Mouse (Mus musculus) lung, postnatal 4 days (tissue): ENCODE data around the gene H2afy.

Source experiments
- DNase-seq, 2 experiments: peaks; one replicate each; pipeline ENCODE4 v3.0.0; 2021

H2afy gene

DNA sequence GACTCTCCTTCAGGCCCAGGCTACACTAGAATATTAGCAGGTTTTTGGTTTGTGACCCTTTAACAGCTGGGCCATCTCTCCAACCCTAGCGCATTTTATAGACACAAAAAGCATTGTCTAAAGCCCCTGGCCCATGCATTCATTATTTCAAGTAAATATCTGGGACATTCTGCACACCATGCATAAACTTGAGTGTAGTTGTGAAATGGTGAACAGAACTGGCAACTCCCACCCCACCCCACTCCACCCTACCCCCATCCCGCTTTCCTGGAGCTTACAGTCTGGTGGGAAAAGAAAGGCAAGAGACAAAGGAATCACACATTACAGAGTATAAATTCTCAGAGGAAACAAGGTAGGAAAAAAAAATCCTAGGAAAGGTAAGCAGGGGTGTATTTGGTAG lies at the start of gene H2afy:
Gene H2afy, minus strand, starts transcription at position 162 of the 400 bp plus-strand sequence.
- no peak for DNase-seq

- no peak for DNase-seq
Measured at GRCm38 (mm10) chr13:56183687-56184086, 47.5 kb upstream of the H2afy start.

GRCm38 (mm10) chr13:56181424-56181823 lies 45.3 kb upstream of the H2afy start:
- DNase-seq, result peak; percentile 48 to 52

DNA sequence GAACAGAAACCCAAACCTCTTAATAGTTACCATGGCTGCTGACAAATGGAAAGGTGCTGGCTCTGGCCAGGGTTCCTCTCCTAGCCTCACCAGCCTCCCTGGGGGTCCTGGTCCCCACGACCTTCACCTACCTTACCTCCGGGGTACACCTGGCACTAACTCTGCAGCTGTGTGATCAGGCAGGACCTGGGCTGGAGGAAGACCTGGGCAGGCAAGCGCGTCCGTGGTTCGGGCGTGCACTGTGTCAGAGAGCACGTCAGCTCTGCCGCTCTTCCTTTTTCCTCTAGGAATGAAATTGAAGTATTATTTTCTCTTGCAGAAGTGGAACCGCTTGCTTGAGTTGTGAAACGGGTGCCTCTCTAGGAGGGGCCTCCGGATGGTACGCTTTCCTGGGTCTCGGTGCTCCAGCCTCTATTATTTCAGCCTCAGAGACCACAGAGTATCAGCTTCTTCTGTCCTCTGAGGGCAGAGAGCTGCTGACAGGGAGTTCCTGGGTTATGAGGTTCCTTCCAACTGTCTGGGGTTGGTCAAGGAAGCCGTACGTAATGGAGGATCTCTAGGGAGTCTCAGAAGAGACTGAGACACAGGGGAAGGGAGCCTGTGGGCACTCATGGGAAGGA lies 42.4 kb upstream of the H2afy start, which contains the start of gene Tifab:
Gene Tifab, minus strand, starts transcription at position 470 of the 620 bp plus-strand sequence.
- peak; percentile 41 to 50 for DNase-seq

- DNase-seq, result no peak
Measured at GRCm38 (mm10) chr13:56176310-56176709, 40.1 kb upstream of the H2afy start.

- DNase-seq, result no peak
Measured at GRCm38 (mm10) chr13:56175848-56176247, 39.7 kb upstream of the H2afy start.

DNA sequence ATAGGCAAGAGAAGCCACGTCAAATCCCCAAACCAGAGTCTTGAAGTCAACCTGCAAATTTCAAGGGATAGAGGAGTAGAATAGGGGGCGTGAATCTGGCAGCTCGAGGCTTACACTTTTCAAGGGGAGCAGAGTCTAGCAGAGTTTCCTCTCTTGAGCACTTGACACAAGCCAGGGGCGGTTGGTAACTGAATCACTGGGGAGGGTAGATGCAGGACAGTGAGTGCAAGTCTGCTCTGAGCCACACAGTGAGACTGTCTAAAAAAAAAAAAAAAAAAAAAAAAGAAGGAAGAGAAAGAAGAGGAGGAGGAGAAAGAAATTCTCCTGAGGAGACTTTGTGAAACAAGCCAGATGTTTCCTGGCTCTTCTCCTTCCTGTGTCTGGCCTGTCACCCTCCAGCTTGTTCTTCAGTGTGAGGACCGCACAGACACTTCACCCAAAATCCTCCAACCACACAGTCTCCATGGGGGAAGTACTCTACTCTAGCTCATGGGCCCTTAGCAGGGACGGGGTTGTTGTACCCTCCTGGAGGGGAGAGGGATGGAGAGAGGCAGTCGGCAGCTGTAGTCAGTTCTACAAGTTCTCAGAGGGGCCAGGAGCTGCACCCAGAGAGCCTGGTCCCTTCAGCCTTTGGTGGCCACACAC lies 36.9 kb upstream of the H2afy start:
- no peak for DNase-seq

DNA sequence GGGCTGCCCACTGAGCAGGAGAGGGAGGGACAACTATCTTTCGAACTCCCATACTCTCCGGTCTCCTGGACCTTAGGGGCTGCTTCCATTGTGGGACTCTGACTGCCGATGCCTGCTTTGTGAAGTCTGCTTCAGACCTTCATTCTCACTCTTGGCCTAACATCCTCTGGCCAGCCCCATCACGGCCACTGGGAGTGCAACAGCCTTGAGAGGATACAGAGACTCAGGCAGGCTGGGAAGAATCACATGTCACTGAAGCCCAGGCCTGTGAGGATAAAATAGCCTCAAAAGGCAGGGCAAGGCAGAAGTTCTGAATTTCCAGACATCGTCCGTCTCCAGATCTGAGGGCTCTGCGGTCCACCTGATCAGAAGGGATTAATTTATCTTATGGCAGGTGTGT lies 35.9 kb upstream of the H2afy start:
- DNase-seq, result no peak

DNA sequence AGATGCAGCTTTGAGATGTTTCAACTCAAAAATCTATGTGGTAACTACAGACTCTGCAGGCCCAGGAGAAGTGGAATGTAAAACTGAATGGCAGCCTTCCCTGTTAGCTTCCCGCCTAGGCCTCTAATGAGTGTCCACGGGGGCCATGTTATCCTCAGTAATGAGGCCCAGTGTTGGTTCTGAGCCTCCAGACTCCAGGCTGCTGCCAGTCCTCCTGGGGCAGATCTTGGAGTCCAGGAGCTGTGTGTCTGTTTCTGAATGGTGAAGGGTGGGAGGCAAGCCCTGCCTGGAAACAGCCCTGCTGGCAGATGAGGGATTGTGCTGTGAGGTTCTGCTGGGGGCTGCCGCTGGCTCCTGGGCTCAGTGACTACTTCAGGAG lies 32.2 kb upstream of the H2afy start:
- DNase-seq, result no peak

DNA sequence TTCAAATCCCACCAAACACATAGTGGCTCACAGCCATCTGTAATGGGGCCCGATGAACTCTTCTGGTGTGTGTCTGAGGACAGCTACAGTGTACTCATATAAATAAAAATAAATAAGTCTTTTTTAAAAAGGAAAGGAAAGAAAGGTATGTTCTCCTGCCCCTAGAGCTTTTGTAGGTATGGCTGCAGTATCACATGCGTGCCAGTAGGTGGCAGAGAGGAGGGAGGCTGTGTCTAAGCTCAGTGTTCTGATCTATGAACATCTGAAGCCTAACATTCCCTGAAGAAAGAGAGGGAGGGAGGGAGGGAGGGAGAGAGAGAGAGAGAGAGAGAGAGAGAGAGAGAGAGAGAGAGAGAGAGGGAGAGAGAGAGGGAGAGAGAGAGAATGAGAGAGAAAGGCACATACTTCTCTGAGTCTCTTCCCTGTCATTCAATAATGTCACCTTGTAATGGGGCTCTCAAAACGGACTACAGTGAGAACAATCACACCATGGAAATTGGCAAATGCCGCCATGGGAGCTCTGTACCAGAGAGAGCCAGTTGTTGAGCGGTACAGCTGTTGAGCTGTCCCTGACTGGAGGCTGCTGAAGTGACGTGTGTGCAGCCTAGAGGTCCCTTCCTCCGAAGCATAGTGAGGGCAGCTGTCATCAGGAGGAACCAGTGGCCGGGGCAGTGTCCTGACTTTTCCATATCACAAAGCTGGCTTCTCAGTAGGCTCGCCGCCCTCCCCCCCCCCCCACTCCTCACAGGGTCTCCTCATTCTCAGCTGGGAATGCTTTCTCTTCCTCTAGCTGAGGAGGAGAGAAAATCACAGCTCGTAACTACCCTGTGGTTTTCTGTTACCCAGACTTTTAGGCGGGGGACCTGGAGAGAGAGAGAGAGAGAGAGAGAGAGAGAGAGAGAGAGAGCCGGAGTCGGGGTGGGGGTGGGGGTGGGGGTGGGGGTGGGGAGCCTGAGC lies 31.6 kb upstream of the H2afy start:
- peak; percentile 39 to 46 for DNase-seq

DNA sequence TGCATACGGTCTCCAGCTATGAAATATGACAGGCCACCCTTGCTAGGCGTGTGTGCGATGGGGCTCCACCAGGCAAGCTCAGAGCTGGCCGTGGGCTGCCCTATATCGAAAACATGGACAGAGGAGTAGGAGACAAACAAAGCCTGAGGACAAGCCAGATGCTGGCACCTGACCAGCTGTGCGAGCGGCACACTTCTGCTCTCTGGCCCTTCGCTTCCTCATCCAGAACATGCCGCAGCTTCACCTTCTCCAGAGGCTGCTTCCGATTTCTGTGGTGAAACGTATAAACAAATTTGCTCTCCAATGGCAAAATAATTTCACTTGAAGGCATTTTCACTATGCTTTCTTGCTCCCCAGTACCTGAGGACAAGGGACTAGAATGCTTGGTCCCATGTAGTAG lies 29.4 kb upstream of the H2afy start:
- DNase-seq, result no peak

DNA sequence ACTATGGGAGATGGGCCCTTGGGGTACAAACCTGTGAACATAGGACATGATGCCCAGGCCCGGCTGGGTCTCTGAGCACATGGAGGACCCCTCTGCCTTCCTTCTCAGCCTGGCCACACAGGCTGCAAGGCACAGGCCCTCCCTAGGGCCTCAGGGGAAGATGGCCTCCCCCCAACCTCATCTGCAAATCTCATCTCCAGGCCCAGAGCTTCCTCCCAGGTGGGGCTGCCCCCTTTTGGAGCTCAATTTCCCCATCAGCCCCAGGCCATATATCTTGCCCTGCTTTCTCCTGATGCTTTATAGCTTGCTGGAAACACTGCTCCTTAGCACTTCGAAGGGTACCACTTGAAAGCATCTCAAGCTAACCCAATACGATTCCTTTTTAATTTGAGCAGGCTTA lies 28.2 kb upstream of the H2afy start:
- DNase-seq, result no peak

DNA sequence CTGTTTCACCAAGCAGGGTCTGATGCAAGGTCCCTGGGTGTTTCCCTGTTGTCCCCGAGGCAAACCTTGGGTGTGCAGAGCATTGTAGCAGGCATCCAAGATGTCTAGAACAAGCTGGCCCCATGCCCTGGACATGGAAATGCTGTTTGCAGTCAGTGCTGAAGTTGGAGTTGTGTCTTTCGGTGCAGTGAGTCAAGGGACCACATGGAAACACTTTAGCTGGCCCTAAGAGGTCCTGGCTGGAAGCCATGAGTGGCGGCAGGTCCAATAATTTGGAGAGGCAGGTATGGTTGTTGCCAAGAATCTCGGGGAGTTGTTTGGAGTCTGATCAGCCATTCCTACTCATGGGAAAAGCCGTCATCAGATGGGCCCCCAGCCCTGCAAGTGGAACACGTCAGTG lies 27.6 kb upstream of the H2afy start:
- peak; percentile 72 to 84 for DNase-seq

DNA sequence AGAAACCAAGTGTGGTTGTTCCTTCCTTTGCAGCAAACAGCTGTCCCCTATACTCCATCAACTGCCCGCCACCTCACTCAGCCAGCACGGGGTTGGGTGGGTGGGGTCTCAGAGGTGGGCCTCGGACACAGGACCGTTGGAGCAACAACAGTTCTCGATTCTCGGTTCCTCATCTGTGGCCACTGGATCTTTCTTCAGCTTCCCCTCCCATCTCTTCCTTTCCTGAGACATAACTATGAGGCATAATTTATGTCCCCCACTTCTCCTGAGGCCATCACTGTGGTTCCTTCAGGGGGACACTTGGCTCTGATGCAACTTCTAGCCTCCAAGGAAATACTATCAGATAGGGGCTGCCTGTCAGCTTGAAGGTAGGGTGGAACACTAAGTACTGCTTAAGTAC lies 26.7 kb upstream of the H2afy start:
- no peak for DNase-seq

DNA sequence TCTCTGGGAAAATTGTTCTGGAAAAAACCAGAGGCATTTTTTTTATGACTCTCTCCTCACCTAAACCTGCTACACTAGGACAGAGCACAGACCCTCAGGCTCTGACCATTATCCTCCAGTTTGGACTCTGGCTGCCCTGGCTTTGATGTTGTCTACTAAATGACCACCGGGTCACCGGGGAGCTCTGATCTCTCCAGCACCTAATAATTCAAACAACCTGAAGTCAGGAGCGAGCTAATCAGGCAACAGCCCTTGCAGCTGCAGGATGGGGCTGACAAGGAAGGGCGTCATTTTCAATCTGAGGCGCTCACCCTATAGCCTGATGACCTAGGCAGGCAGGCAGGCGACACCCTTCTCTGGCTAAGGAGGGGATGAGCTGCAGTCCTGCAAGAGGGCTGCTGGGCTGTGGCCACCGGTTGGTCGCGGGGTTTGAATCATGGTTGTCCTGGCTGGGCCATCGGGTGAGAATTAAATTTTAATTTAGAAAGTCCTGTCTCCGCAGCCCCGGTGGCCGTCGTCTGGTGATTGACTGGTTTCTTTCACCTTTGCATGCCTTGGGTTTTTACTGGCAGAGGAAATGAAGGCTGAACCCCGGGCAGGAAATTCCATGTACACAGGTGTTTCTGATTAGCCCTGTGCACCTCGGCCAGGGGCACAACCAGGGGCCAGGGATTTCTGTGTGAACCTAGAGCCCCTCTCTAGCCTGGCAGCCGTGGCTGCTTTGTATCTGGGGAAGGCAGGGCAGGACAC lies 23.6 kb upstream of the H2afy start:
- no peak for DNase-seq

GRCm38 (mm10) chr13:56159016-56159601 lies 22.9 kb upstream of the H2afy start:
- DNase-seq, result no peak

GRCm38 (mm10) chr13:56155671-56156070 lies 19.5 kb upstream of the H2afy start:
- no peak for DNase-seq

GRCm38 (mm10) chr13:56155048-56155447 lies 18.9 kb upstream of the H2afy start:
- DNase-seq, result no peak

GRCm38 (mm10) chr13:56152773-56153460 lies 16.8 kb upstream of the H2afy start:
- no peak for DNase-seq

DNA sequence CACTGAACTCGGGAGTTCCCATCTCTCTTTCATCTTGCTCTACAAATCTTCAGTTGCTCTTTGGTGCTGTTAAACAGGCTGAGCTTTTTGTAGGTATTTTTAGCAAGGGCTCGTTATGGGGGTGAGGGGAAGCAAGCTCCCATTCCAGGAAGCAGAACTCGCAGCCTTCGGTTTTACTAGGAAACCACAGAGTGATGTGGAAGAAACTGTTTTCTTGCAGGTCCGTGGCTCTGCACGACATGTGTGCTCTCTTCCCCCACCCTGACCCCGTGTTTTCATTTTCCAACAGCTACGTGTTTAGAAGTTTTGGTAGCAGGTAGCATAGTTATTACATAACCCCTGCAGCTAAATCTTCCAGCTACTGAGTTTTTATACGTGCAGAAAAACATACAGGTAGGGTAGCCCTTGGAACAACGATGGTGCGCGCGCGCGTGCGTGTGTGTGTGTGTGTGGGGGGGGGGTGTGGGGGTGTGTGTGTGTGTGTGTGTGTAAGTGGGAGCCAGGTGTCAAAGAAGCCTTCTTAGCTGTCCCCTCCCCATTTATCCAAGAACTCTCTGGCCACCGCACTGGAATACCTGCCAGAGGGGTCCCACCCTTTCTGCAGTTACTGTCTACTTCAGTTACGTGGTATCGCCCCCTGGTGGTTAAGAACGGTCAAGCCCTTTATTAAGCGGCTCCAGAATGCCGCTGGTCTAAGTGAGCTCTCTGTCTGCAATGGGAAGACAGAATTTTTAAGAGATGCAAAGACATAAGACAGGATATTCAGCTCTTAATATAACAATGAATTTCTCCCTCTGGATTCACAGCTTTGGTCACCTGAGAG lies 15.5 kb upstream of the H2afy start:
- DNase-seq, result peak; percentile 43 to 75

GRCm38 (mm10) chr13:56145523-56145922 lies 9.4 kb upstream of the H2afy start:
- peak in 1 of 2 experiments; percentile 67 for DNase-seq
